In genomic region chr7:16784498-16784976, GRCm38 (mm10) we compare ENCODE assay signal across 8 mouse cellular contexts. TPM values are rescaled to one million over a fixed set of nuclear protein-coding genes. Genes with fewer than 3 reads are reported as not detected.
A peak's percentile ranks its signal among the peaks of the same experiment; 100 is the strongest.
DNase-seq lines count a peak whose midpoint lies in the region; ATAC-seq and TF ChIP-seq lines count a peak whose summit lies in the region.

No protein-coding gene starts in this region.

- no peak overlapping the region for H3K9ac ChIP-seq in forebrain, postnatal 0 days
- H3K9ac ChIP-seq in lung, postnatal 0 days (replicated peaks; ENCODE audit: low read depth) = no peak overlapping the region; the same call in 1 of the 2 replicates

- no peak for TF ChIP-seq CTCF in forebrain, postnatal 0 days (IDR thresholded peaks at IDR 0.05; ENCODE audit: low read depth)
- TF ChIP-seq CTCF in kidney, adult 2 months (conservative IDR thresholded peaks at IDR 0.05; ENCODE audit: insufficient read depth, insufficient read length, low read depth, low read length) = no peak
- TF ChIP-seq CTCF in lung, postnatal 0 days (IDR thresholded peaks at IDR 0.05) = no peak

- H3K4me2 ChIP-seq in forebrain, postnatal 0 days (ENCODE audit: low read depth) = no peak overlapping the region
- H3K4me2 ChIP-seq in lung, postnatal 0 days (replicated peaks; ENCODE audit: low read depth, low read length) = peak overlapping the region; percentile 97

- H3K4me1 ChIP-seq in forebrain, embryonic 10.5 days = peaks cover 47% of the 10 kb centered on the region
- no peaks in the 10 kb centered on the region; the same call in 1 of the 2 replicates for H3K4me1 ChIP-seq in forebrain, postnatal 0 days (ENCODE audit: insufficient read depth)
- peaks cover 10% of the 10 kb centered on the region; the same call in 1 of the 2 replicates for H3K4me1 ChIP-seq in kidney, adult 2 months (ENCODE audit: control insufficient read depth, insufficient read depth, low read length)
- peaks cover 3% of the 10 kb centered on the region; the same call in 1 of the 2 replicates for H3K4me1 ChIP-seq in lung, postnatal 0 days (ENCODE audit: insufficient read depth, low read depth, low read length)

- 78% methylated on average over 10 of the region's 10 CpGs for WGBS in forebrain, embryonic 10.5 days
- WGBS in forebrain, postnatal 0 days = 71% methylated on average over 10 of the region's 10 CpGs
- 40% methylated on average over 10 of the region's 10 CpGs for WGBS in kidney, adult 2 months
- 64% methylated on average over 10 of the region's 10 CpGs for WGBS in lung, postnatal 0 days

- ATAC-seq in forebrain, postnatal 0 days = no peak
- peak; percentile 40 for ATAC-seq in lung, postnatal 0 days

- no peaks in the 10 kb centered on the region for H3K27me3 ChIP-seq in forebrain, embryonic 10.5 days (ENCODE audit: poor library complexity, severe bottlenecking)
- H3K27me3 ChIP-seq in forebrain, postnatal 0 days (ENCODE audit: insufficient read depth, low read length) = peaks cover 3% of the 10 kb centered on the region
- no peaks in the 10 kb centered on the region for H3K27me3 ChIP-seq in kidney, adult 2 months (replicated peaks; ENCODE audit: control insufficient read depth, insufficient read depth, low read length)
- H3K27me3 ChIP-seq in lung, postnatal 0 days (replicated peaks; ENCODE audit: insufficient read depth, low read length) = no peaks in the 10 kb centered on the region

- TF ChIP-seq POLR2A in kidney, adult 2 months (IDR thresholded peaks at IDR 0.05; ENCODE audit: low read depth, low read length) = no peak

- H3K9me3 ChIP-seq in forebrain, embryonic 10.5 days = no peaks in the 10 kb centered on the region
- no peaks in the 10 kb centered on the region for H3K9me3 ChIP-seq in forebrain, postnatal 0 days (ENCODE audit: low read length)
- H3K9me3 ChIP-seq in lung, postnatal 0 days (ENCODE audit: low read length) = no peaks in the 10 kb centered on the region

- H3K36me3 ChIP-seq in forebrain, embryonic 10.5 days (replicated peaks) = peaks cover 50% of the 10 kb centered on the region
- no peaks in the 10 kb centered on the region for H3K36me3 ChIP-seq in forebrain, postnatal 0 days (ENCODE audit: insufficient read depth)
- H3K36me3 ChIP-seq in kidney, adult 2 months (ENCODE audit: control insufficient read depth, insufficient read depth, low read length) = no peaks in the 10 kb centered on the region
- peaks cover 3% of the 10 kb centered on the region for H3K36me3 ChIP-seq in lung, postnatal 0 days (ENCODE audit: insufficient read depth, low read length)

- H3K27ac ChIP-seq in forebrain, embryonic 10.5 days = peak overlapping the region; percentile 91; the same call in 1 of the 2 replicates
- H3K27ac ChIP-seq in forebrain, postnatal 0 days (ENCODE audit: low read depth, low read length) = no peak overlapping the region
- H3K27ac ChIP-seq in kidney, adult 2 months (ENCODE audit: insufficient read depth, low read depth, low read length) = peak overlapping the region; percentile 96
- H3K27ac ChIP-seq in lung, postnatal 0 days (ENCODE audit: low read length) = peak overlapping the region; percentile 85

- no peak for TF ChIP-seq EP300 in lung, postnatal 0 days (IDR thresholded peaks at IDR 0.05)

- H3K4me3 ChIP-seq in forebrain, embryonic 10.5 days = peak overlapping the region; percentile 82
- H3K4me3 ChIP-seq in forebrain, postnatal 0 days (ENCODE audit: low read depth, low read length) = no peak overlapping the region
- H3K4me3 ChIP-seq in kidney, adult 2 months (ENCODE audit: insufficient read depth, low read depth, low read length) = peak overlapping the region; percentile 76
- H3K4me3 ChIP-seq in lung, postnatal 0 days (ENCODE audit: low read depth, low read length) = peak overlapping the region; percentile 76

- DNase-seq in forebrain, embryonic 10.5 days (ENCODE audit: extremely low spot score, low spot score) = no peak
- DNase-seq in forebrain, postnatal 0 days = no peak
- DNase-seq in MN1 (ENCODE audit: low spot score) = peak; percentile 74
- DNase-seq in kidney, adult 2 months = peak; percentile 79
- peak; percentile 86 for DNase-seq in lung, postnatal 0 days (ENCODE audit: low spot score)
- no peak for DNase-seq in cerebellum, postnatal 4 days (ENCODE audit: low spot score in 2 of 2)
- DNase-seq in right cerebral cortex, postnatal 4 days = no peak
- no peak for DNase-seq in left cerebral cortex, adult 8-10 months (ENCODE audit: low spot score in 2 of 2)

RNA-seq across cellular contexts. Expression of gene Slc1a5, which starts 3.4 kb away (rescaled TPM):
- 44.3 and 46.2 TPM in 2 replicates for polyA plus RNA-seq in forebrain, embryonic 10.5 days (2016; fragmentation: Nextera tagmentation; extraction: Ambion mirVana)
- total RNA-seq in forebrain, postnatal 0 days (2014; rRNA removed) = 6.3 and 9.3 TPM in 2 replicates
- polyA plus RNA-seq in forebrain, postnatal 0 days (2015; fragmentation: Nextera tagmentation; extraction: Ambion mirVana) = 7.2 and 7.5 TPM in 2 replicates
- 74.6 and 95.2 TPM in 2 replicates for polyA plus RNA-seq in kidney, adult 2 months (2012; rRNA removed)
- 176 and 178 TPM in 2 replicates for polyA plus RNA-seq in lung, postnatal 0 days (2015; fragmentation: Nextera tagmentation; extraction: Ambion mirVana)
- total RNA-seq in left cerebral cortex, adult 8-10 months (2022) = 1 to 10 TPM; 4.3 to 7.4 (median 7.0) TPM

RNA-seq across cellular contexts. Expression of gene Strn4, which starts 31.2 kb away (rescaled TPM):
- polyA plus RNA-seq in forebrain, embryonic 10.5 days (2016; fragmentation: Nextera tagmentation; extraction: Ambion mirVana) = 120 and 122 TPM in 2 replicates
- 240 and 243 TPM in 2 replicates for total RNA-seq in forebrain, postnatal 0 days (2014; rRNA removed)
- 168 and 169 TPM in 2 replicates for polyA plus RNA-seq in forebrain, postnatal 0 days (2015; fragmentation: Nextera tagmentation; extraction: Ambion mirVana)
- polyA plus RNA-seq in kidney, adult 2 months (2012; rRNA removed) = 94.4 and 116 TPM in 2 replicates
- 57.7 and 60.7 TPM in 2 replicates for polyA plus RNA-seq in lung, postnatal 0 days (2015; fragmentation: Nextera tagmentation; extraction: Ambion mirVana)
- 100 to 1,000 TPM; 205 to 269 (median 250) TPM for total RNA-seq in left cerebral cortex, adult 8-10 months (2022)

RNA-seq across cellular contexts. Expression of gene Fkrp, which starts 32.0 kb away (rescaled TPM):
- polyA plus RNA-seq in forebrain, embryonic 10.5 days (2016; fragmentation: Nextera tagmentation; extraction: Ambion mirVana) = 26.3 and 27.2 TPM in 2 replicates
- 40.0 and 54.6 TPM in 2 replicates for total RNA-seq in forebrain, postnatal 0 days (2014; rRNA removed)
- 31.7 and 37.8 TPM in 2 replicates for polyA plus RNA-seq in forebrain, postnatal 0 days (2015; fragmentation: Nextera tagmentation; extraction: Ambion mirVana)
- 31.0 and 33.9 TPM in 2 replicates for polyA plus RNA-seq in kidney, adult 2 months (2012; rRNA removed)
- 22.3 and 23.5 TPM in 2 replicates for polyA plus RNA-seq in lung, postnatal 0 days (2015; fragmentation: Nextera tagmentation; extraction: Ambion mirVana)
- total RNA-seq in left cerebral cortex, adult 8-10 months (2022) = 10 to 100 TPM; 49.6 to 68.2 (median 56.9) TPM

RNA-seq across cellular contexts. Expression of gene Ap2s1, which starts 46.3 kb away (rescaled TPM):
- 249 and 254 TPM in 2 replicates for polyA plus RNA-seq in forebrain, embryonic 10.5 days (2016; fragmentation: Nextera tagmentation; extraction: Ambion mirVana)
- total RNA-seq in forebrain, postnatal 0 days (2014; rRNA removed) = 519 and 565 TPM in 2 replicates
- polyA plus RNA-seq in forebrain, postnatal 0 days (2015; fragmentation: Nextera tagmentation; extraction: Ambion mirVana) = 566 and 578 TPM in 2 replicates
- polyA plus RNA-seq in kidney, adult 2 months (2012; rRNA removed) = 288 and 300 TPM in 2 replicates
- 240 and 261 TPM in 2 replicates for polyA plus RNA-seq in lung, postnatal 0 days (2015; fragmentation: Nextera tagmentation; extraction: Ambion mirVana)
- 100 to 1,000 TPM; 244 to 255 (median 248) TPM for total RNA-seq in left cerebral cortex, adult 8-10 months (2022)

RNA-seq across cellular contexts. Expression of gene Prkd2, which starts 58.2 kb away (rescaled TPM):
- 9.6 and 10.7 TPM in 2 replicates for polyA plus RNA-seq in forebrain, embryonic 10.5 days (2016; fragmentation: Nextera tagmentation; extraction: Ambion mirVana)
- 2.9 and 3.9 TPM in 2 replicates for total RNA-seq in forebrain, postnatal 0 days (2014; rRNA removed)
- polyA plus RNA-seq in forebrain, postnatal 0 days (2015; fragmentation: Nextera tagmentation; extraction: Ambion mirVana) = 2.7 and 4.0 TPM in 2 replicates
- polyA plus RNA-seq in kidney, adult 2 months (2012; rRNA removed) = 18.3 and 23.3 TPM in 2 replicates
- 26.1 and 29.0 TPM in 2 replicates for polyA plus RNA-seq in lung, postnatal 0 days (2015; fragmentation: Nextera tagmentation; extraction: Ambion mirVana)
- total RNA-seq in left cerebral cortex, adult 8-10 months (2022) = 1 to 10 TPM; 4.2 to 6.8 (median 5.5) TPM

Comparison
In these comparisons a context has a peak if more than half of its experiments do, and no peak if none do; other contexts are left out.
1. DNase-seq: peak in MN1 (single experiment), kidney, adult 2 months (single experiment) and lung, postnatal 0 days (single experiment); none in forebrain, embryonic 10.5 days (single experiment), forebrain, postnatal 0 days (single experiment), cerebellum, postnatal 4 days (0 of 2), right cerebral cortex, postnatal 4 days (single experiment) and left cerebral cortex, adult 8-10 months (0 of 2).